Mouse (Mus musculus) mouse embryonic stem cell (cell line): ENCODE data around the gene Calca.

ENCODE experiments used
- in situ Hi-C, 2 experiments: fragments of 300-500 bp; cut with MboI; formaldehyde crosslinking; loops; 1 replicate in 1 of 2; 3 replicates in 1 of 2; pipeline ENCODE4 v1.14.3; 2019 to 2020; ENCODE audit warnings: low sequenced_read_pairs in 2 of 2, low pct_unique_long_range_greater_than_20kb in 1 of 2, mixed read lengths in 1 of 2; ENCODE audit not compliant: unreplicated experiment in 1 of 2

Calca gene

DNA sequence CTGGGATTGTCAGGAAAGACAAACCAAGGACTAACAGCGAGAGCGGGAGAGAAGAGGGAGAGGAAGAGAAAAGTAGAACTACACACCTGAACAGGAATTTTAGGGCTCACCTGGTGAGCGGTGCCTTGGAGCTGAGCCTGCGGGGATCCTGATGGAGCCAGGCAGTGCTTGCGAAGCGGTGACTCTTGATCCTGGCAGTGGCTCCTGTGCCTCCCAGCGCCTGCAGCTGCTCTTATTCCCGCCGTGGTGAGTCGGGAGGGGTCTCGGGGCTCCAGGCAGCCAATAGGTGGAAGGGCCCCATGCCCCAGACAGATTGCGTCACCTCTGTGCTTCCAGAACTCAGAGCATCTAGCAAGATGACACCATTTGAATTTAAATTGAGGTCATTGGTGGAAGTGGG, at the start of gene Calca:
Gene Calca (minus strand): TSS at position 256 of the 400 bp plus-strand sequence.
- in situ Hi-C loops = no loop called here

GRCm38 (mm10) chr7:114672697-114673096, 36.5 kb upstream of the Calca start:
- in situ Hi-C loops = no loop called here

- in situ Hi-C loops = no loop called here
Measured at GRCm38 (mm10) chr7:114671405-114671804, 35.2 kb upstream of the Calca start.

GRCm38 (mm10) chr7:114649730-114650129, 13.6 kb upstream of the Calca start:
- in situ Hi-C loops = no loop called here

- in situ Hi-C loops = no loop called here
Measured at GRCm38 (mm10) chr7:114648791-114649190, 12.6 kb upstream of the Calca start.

GRCm38 (mm10) chr7:114635569-114636101, 522 bp downstream of the Calca start:
- in situ Hi-C loops = no loop called here

GRCm38 (mm10) chr7:114634386-114634785, 1.8 kb downstream of the Calca start:
- in situ Hi-C loops = no loop called here

- in situ Hi-C loops = no loop called here
Measured at GRCm38 (mm10) chr7:114625966-114626365, 10.2 kb downstream of the Calca start.

DNA sequence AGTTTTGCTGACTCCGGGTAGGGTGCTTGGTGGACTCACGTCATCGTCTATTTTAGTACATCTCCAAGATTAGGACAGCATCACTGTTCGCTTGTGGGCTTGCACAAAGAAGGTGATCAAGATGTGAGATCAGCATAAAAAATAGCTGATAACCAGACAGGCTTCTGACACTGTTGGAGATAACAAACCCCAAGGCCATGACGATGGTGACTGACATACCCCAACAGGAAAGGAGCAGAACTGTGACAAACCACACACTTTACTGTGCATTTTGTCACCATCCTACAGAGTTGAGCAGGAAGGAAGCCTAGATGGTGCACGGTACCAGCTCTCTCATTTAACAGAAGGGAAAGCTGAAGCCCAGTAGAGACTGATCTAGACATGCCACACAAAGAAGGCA, 19.4 kb downstream of the Calca start:
- in situ Hi-C loops = no loop called here

- in situ Hi-C loops = loop anchor here in 1 of 2 experiments (25.0 kb wide), 1 partner anchor 218 kb away; no protein-coding TSS in a partner anchor
Measured at GRCm38 (mm10) chr7:114594391-114594790, 41.8 kb downstream of the Calca start.

DNA sequence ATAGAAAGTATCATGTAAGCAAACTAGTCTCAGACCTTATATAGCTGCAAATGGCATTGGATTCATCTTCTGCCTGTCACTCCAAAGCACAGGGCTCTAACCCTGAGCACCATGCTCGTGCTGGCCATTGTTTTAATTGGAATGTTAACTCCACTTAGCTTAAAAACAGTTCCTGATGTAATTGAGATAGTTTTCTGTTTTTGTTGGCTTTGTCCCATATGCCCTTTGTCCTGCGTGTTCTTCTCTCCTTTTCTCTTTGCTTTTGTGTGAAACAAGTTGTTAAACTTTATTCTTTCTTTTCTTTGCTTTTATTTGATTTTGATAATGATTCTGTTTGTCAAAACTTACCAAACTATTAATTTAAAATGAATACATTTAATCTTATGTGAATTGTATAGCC, 53.7 kb downstream of the Calca start:
- in situ Hi-C loops = loop anchor here in 1 of 2 experiments (25.0 kb wide), 1 partner anchor 230 kb away; no protein-coding TSS in a partner anchor
